Mouse (Mus musculus): Measurements from ENCODE around the gene Slc22a12.

The Slc22a12 gene

DNA sequence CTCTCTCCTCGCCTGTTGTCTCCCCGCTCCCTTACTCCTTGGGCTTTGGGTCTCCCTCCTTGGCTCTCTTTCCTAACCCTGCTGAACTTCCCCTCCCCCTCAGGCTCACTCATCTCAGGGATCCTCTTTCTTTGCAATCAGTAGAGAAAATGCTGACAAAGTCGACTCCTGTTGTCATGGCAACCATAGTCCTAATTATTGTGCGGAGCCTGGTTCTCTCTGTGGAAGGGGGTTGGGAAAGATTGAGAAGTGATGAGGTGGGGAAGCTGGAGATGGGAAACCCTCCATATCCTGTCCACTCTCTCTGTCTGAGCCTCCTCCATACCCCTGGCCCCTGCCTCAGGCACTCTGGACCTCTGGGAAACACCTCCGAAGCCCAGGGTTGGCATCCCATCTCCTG lies 24.2 kb downstream of the Slc22a12 start:
- in situ Hi-C loops (cut with MboI; ENCODE audit: low sequenced_read_pairs), result no loop called here

DNA sequence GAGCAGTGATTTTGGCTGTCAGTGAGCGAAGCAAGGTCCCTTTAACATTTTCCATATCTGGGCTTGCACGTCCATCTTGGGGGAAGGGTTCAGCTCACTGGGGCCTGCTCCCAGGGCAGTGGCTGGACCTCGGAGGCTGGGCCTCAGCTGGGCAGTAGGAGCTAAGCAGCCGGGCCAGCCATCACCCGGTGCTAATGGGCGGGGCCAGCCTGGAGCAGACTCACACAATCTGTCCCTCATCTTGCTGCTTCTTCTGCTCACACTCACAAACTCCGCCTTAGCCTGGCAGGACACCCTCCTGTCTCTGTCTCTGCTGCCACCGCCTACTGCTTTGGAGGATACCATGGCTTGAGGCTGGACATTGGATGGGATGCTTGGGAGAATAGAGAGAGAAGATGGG lies 26.7 kb downstream of the Slc22a12 start:
- in situ Hi-C loops (cut with MboI; ENCODE audit: low sequenced_read_pairs), result no loop called here

GRCm38 (mm10) chr19:6515448-6515847 lies 27.4 kb downstream of the Slc22a12 start:
- in situ Hi-C loops (cut with MboI; ENCODE audit: low sequenced_read_pairs), result no loop called here

DNA sequence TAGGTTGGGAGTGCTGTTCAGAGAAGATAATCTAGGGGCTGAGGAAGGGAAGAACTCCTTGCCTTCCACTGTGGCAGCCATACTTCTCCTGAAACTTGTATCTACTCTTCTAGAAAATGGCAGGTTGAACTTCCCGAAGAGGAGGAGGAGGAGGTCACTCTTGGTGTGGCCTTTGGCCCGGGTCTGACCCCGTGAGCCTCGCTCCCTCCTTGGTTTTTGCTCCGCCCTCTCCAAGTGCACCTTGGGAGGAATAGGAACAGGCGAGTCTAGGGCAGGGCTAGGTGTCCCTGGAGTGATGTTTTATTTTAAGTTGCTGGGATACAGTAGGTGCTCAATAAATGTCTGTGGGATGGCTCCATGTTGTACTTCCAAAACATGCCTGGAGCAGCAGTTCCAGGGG lies 27.9 kb downstream of the Slc22a12 start:
- in situ Hi-C loops (cut with MboI; ENCODE audit: low sequenced_read_pairs), result no loop called here

DNA sequence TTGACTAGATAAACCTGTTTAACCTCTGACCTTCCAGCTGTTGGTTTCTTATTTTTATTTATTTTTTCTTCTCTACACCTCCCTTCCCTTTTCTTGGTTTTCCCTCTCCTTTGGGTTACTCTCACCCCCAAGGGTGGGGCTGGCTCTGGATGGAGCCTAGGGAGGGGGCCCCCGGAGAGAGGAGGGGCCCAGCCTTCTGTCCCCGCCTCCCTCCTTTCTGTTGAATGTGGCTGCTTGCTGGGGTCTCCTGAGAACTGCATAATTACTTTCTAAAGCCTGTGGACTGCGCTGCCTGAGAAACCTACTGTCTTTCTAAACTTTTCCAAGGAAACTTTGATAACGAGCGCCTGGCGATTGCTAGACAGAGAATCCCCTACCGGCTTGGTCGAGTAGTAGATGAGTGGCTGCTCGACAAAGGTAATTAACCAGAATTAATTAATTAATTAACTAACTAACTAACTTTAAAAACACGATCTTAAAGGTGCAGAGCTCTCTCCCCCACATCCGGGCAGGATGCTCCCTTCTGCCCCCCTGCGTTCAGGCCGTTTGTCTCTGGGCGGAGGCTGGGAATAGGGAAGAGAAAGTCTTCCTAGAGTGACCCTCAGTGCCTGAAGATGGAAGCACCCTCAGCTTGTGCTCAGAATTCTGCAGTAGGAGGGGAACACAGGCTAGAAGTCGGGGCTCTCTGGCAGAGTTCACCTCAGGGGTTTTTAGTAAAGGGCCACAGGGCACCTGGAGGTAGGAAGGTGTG lies 29.3 kb downstream of the Slc22a12 start:
- in situ Hi-C loops (cut with MboI; ENCODE audit: low sequenced_read_pairs), result no loop called here

DNA sequence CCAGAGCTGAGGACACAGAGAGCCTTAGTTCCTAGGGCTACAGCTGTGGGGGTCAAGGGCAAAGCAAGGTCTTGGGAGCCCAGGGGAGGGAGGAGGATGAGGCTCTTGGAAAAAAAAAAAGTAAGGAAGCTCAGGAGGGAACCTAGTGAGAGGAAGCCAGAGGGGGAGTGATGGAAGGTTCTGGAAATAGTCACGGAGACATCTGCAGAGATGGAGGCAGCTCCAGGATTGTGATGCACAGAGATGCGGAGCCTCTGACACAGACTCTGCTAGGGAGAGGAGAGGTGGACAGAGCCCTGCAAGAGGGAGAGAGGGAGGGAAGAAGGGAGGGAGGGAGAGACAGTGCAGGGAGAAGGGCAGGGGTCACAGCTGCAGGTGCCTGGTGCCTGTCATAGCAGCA lies 32.3 kb downstream of the Slc22a12 start:
- in situ Hi-C loops (cut with MboI; ENCODE audit: low sequenced_read_pairs), result no loop called here

DNA sequence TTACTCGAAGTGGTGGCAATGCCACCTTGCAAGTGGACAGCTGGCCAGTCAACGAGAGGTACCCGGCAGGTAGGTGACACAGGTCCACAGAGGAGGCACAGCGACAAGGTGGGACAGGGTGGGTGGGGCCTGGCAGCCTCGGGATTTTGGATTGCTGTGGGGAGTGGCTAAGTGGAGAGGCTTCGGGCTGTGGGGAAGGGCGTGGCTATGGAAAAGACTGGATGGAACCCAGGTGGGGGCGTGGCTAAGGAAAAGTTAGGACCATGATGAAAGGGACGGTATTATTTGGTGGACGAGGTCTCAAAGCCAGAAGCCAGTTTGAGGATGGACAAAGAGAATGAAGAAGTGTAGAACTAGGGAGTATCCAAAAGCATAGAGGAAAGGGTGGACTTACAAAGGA lies 33.0 kb downstream of the Slc22a12 start:
- in situ Hi-C loops (cut with MboI; ENCODE audit: low sequenced_read_pairs), result no loop called here

DNA sequence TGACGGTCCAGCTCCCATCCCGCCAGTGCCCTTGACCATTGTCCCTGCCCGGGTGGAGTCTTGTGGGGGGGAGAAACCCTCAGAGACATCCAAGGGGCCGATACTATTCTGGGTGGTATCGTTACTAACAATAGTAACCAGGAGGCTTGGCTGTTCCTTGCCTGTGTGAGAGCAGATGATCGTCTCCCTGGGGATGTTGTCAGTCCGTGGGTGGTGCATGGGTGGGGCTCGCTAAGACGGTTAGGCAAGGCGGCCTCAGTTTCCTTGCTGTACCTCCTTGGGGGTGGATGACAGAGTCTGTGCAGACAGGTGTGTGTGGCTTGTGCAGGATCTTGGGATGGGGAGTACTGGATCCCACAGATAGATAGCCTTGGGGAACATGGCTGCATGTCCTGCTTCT lies 35.4 kb downstream of the Slc22a12 start:
- in situ Hi-C loops (cut with MboI; ENCODE audit: low sequenced_read_pairs), result no loop called here

DNA sequence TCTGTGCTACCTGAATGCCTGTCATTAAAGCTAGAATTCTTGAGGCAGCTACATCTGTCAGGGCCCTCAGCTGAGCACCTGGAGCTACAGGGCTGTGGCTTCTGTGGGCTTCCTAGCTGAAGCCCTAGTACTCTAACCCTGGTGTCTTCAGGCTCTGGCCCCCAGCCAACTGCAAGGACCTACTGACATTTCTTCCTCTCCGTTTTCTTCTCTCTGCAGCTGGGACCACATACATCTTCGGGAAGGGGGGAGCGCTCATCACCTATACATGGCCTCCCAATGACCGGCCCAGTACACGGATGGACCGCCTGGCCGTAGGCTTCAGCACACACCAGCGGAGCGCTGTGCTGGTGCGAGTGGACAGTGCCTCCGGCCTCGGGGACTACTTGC lies 38.2 kb downstream of the Slc22a12 start:
- in situ Hi-C loops (cut with MboI; ENCODE audit: low sequenced_read_pairs), result no loop called here

GRCm38 (mm10) chr19:6503926-6504655 lies 38.7 kb downstream of the Slc22a12 start:
- in situ Hi-C loops (cut with MboI; ENCODE audit: low sequenced_read_pairs), result no loop called here

- in situ Hi-C loops (cut with MboI; ENCODE audit: low sequenced_read_pairs), result no loop called here
Observed at GRCm38 (mm10) chr19:6502543-6503319, 40.1 kb downstream of the Slc22a12 start.

DNA sequence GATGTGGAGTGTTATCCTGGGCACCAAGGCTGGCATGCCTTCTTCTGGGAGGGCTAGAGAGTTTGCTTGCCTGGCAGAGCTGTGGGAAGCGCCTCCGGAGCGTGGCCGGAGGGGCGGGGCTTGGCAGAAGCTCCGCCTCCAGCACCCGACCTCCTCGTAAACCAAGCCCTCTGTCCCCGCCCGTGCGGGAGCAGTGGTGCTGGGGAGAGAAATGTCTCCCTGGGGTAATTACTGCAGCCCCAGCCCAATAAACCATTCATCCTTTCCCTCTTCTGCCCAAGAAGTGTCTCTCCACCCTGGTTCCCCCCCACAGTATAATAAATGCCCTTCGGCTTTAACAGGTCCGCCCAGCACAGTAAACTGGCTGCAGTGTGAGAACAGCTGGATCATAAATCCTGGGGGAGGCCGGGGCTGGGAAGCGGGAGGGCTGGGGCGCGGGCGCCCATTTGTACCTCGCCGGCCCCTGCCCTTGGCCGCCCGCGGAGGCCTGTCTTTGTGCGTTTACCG lies 40.7 kb downstream of the Slc22a12 start:
- in situ Hi-C loops (cut with MboI; ENCODE audit: low sequenced_read_pairs), result no loop called here

- in situ Hi-C loops (cut with MboI; ENCODE audit: low sequenced_read_pairs), result no loop called here
Observed at GRCm38 (mm10) chr19:6500636-6501025, 42.2 kb downstream of the Slc22a12 start.

- in situ Hi-C loops (cut with MboI; ENCODE audit: low sequenced_read_pairs), result no loop called here
Observed at GRCm38 (mm10) chr19:6499860-6500635, 42.8 kb downstream of the Slc22a12 start.

DNA sequence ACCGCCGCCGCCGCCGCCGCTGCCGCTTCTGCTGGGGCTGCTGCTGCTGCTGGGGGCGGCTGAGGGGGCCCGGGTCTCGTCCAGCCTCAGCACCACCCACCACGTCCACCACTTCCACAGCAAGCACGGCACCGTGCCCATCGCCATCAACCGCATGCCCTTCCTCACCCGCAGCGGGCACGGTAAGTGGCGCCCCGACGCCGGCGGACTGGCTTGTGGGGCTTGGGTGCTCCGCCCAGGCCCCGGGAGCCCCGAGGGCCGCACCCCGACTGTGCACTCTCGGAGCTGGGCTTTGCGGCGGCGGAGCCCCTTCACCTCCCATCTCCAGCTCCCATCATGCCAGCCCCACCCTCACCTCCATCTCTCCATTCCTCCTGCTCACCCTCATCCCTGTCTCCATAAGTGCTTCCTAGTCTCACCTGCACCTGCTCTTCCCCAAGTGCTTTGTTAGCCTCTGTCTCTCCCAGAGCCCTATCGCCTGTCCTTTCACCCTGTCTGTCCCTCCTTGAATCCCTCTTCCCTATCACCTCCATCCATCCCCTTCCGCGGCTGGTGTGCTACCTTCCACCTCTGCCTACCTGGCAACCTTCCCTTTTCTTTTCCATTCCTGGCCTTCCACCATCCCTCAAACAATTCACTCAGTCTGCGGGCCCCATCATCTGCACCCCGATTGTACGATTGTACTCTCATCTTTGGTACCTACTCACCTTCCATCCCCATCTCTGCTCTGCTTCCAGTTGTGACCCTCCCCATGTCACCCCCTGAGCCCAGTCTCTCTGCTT lies 44.3 kb downstream of the Slc22a12 start:
- in situ Hi-C loops (cut with MboI; ENCODE audit: low sequenced_read_pairs), result no loop called here

DNA sequence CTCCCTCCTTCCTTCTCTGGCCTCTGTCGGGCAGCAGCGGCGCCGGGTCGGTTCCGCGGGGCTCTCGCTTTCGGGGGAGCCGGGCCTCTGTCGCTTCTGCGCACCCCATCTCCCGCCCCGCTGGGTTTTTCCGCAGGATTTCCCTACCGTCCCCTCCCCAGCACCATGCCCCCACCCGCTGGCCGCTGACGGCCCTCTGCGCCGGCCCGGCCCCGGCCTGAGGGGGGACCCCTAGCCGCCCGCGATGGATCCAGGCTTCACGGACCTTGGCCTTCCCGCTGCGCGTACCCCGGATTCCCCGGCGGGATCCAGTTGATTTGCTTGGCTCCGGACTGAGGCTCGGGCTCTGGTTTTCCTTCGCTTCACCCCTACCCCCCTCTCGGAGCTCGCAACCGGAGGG lies 45.0 kb downstream of the Slc22a12 start:
- in situ Hi-C loops (cut with MboI; ENCODE audit: low sequenced_read_pairs), result no loop called here

DNA sequence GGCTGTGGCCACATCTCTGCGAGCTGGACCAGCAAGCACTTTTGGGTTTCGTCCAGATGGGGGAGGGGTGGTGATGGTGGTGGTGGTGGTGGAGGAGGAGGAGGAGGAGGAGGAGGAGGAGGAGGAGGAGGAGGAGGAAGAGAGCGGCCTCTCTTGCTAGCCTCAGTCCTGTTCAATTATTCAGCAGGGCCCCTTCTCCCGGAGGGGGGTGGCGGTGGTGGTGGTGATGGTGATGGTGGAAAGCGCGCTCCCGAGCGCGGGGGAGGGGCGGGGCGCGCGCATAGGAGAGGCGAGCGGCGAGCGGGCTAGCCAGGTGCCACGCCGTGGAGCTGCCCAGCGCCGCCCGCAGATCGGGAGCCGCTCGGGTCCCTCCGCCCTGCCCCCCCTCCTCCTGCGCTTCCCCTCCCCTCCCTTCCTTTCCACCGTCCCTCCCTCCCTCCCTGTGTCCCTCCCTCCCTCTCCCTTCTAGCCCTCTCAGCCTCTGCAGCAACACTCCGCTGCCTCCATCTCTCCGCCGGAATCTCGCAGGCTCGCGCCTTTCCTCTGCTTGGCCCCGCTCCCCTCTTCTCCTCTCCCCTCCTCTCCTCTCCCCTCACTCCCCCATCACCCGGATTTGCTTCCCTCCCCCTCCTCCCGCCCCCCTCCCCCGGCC lies 45.6 kb downstream of the Slc22a12 start:
- in situ Hi-C loops (cut with MboI; ENCODE audit: low sequenced_read_pairs), result no loop called here

DNA sequence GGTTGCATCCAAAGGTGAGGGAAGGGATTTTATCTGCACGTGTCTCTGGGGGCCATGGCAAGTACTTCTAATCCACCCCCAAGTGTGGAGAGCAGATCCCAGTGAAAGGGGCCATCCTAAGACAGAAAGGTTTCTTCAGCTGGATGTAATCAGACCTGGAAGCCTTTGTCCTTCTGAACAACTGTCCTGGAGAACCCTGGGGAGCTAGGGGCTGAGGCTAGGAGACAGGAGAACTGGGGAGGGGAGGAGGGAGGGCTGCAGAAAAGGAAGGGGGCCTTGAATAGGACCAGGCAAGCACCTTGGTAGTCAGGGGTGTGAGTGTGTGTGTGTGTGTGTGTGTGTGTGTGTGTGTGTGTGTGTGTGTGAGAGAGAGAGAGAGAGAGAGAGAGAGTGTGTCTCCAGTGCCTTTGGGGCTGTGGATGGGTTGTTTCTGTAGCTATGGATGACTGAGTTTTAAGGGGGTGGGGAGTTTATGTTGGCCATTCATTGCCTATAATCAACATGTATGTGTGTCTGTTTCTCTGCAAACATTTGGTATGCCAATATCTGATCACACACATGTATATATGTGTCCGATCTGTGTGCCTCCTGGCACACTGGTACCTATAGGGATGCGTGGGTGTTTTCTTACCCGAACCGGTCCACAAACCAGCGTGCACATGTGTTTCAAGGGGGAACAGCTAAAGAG lies 46.2 kb downstream of the Slc22a12 start:
- in situ Hi-C loops (cut with MboI; ENCODE audit: low sequenced_read_pairs), result no loop called here

GRCm38 (mm10) chr19:6495714-6496113 lies 47.1 kb downstream of the Slc22a12 start:
- in situ Hi-C loops (cut with MboI; ENCODE audit: low sequenced_read_pairs), result no loop called here

Data from CH12F3 (cell line).